Mouse (Mus musculus): ENCODE data around the gene Kcnj14.

DNA sequence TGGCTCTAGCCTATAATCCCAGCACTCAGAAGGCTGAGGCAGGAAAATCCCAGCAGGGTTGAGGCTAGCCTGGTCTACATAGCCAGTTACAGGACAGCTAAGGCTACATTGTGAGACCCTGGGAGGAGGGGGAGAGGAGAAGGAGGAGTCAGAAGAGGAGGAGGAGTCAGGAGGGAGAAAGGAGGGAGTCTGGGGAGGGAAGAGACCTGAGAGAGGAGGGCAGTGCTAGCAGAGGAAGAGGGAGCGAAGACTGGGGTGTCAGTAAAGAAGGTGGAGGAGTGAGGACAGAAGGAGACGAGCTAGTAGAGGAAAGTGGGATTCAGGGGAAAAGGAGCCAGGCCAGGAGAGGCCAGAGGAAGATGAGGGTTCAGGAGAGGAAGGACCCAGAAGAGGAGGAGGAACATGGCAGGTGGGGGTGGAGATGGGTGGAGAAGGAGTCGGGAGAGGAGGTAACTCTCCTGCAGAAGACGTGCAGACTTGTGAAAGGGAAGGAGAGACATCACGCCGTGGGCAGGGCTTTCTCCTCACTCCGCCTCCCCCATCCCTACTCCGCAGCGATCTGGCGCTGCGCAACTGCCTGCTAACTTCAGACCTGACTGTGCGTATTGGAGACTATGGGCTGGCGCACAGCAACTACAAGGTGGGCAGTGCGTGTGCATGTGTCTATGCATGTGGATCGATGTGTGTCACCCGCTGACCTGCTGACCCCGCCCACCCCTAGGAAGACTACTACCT, 32.7 kb downstream of the Kcnj14 start:
- no peak for TF ChIP-seq POLR2A (IDR thresholded peaks at IDR 0.05; ENCODE audit: control insufficient read depth, extremely low read depth, insufficient read depth, low read length, poor library complexity)
- TF ChIP-seq CTCF (IDR thresholded peaks at IDR 0.05; ENCODE audit: borderline replicate concordance, control insufficient read depth, extremely low read depth, insufficient read depth, low read length, poor library complexity), result no peak

Data from thymus, adult 2 months (tissue).